Comparison of ENCODE assay signal across 9 mouse cellular contexts in the genomic region with DNA sequence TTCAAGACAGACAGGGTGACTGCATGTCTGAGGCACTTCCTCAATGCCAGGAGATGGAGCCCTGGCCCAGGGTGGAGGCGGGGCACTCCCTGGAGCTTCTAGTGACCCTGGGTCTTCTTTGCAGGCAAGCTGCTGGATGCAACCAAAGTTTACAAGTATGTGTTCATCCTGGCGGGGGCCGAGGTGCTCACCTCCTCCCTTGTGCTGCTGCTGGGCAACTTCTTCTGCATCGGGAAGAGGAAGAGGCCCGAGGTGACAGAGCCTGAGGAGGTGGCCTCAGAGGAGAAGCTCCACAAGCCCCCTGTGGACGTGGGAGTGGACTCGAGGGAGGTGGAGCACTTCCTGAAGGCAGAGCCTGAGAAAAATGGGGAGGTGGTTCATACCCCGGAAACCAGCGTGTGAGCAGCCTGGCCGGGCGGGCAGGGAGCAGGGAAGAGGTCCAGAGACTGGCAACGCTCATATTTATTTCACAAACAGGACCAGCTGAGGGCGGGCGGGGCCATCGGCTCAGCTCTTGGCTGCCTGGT. TPM values are rescaled to one million over a fixed set of nuclear protein-coding genes. Genes with fewer than 3 reads are reported as not detected.
DNase-seq lines count a peak whose midpoint lies in the region; ATAC-seq and TF ChIP-seq lines count a peak whose summit lies in the region.
"Had no signal": no experiment of that assay in that cellular context is flagged by ENCODE, and none has a peak within 500 bp of the region (broad histone marks: within the 10 kb centered on the region; RNA-seq: fewer than 3 reads in every experiment).

No protein-coding gene starts in this region.

- no peaks in the 10 kb centered on the region for H3K4me1 ChIP-seq in forebrain, embryonic 13.5 days
- no peaks in the 10 kb centered on the region for H3K4me1 ChIP-seq in forebrain, embryonic 14.5 days (ENCODE audit: control insufficient read depth, insufficient read depth, low read length)
- H3K4me1 ChIP-seq in midbrain, embryonic 12.5 days = no peaks in the 10 kb centered on the region; the same call in 1 of the 2 replicates
- H3K4me1 ChIP-seq in midbrain, embryonic 14.5 days (ENCODE audit: control insufficient read depth, insufficient read depth, low read length) = no peaks in the 10 kb centered on the region
- H3K4me1 ChIP-seq in limb, embryonic 15.5 days = peaks cover 17% of the 10 kb centered on the region; the same call in 1 of the 2 replicates

- no peak overlapping the region for H3ac ChIP-seq in myocyte (ENCODE audit: control insufficient read depth, insufficient read length)

- no peaks in the 10 kb centered on the region for H3K9me3 ChIP-seq in forebrain, embryonic 13.5 days (replicated peaks)
- no peaks in the 10 kb centered on the region for H3K9me3 ChIP-seq in forebrain, embryonic 14.5 days (replicated peaks; ENCODE audit: control insufficient read depth, low read length)
- no peaks in the 10 kb centered on the region for H3K9me3 ChIP-seq in midbrain, embryonic 12.5 days
- H3K9me3 ChIP-seq in midbrain, embryonic 14.5 days (ENCODE audit: control insufficient read depth, low read length) = no peaks in the 10 kb centered on the region
- no peaks in the 10 kb centered on the region for H3K9me3 ChIP-seq in limb, embryonic 15.5 days

- no peak for DNase-seq in forebrain, embryonic 14.5 days (ENCODE audit: low spot score)
- DNase-seq in midbrain, embryonic 14.5 days = no peak
- DNase-seq in frontal cortex, postnatal 14 days (ENCODE audit: low spot score in 2 of 2) = no peak
- no peak for DNase-seq in MN1 (ENCODE audit: low spot score)

- ATAC-seq in forebrain, embryonic 13.5 days = no peak
- ATAC-seq in forebrain, embryonic 14.5 days = no peak
- ATAC-seq in midbrain, embryonic 12.5 days (ENCODE audit: low FRiP score, low read depth) = no peak
- no peak for ATAC-seq in midbrain, embryonic 14.5 days (ENCODE audit: low FRiP score, low TSS enrichment)
- no peak for ATAC-seq in limb, embryonic 15.5 days (ENCODE audit: insufficient number of reproducible peaks, low FRiP score, low TSS enrichment, low read depth)

- H3K36me3 ChIP-seq in forebrain, embryonic 13.5 days (ENCODE audit: poor library complexity, severe bottlenecking) = peaks cover 78% of the 10 kb centered on the region
- peaks cover 65% of the 10 kb centered on the region for H3K36me3 ChIP-seq in forebrain, embryonic 14.5 days (ENCODE audit: control insufficient read depth, insufficient read depth, low read length)
- H3K36me3 ChIP-seq in midbrain, embryonic 12.5 days = peaks cover 64% of the 10 kb centered on the region
- peaks cover 62% of the 10 kb centered on the region for H3K36me3 ChIP-seq in midbrain, embryonic 14.5 days (ENCODE audit: control insufficient read depth, insufficient read depth, low read length)
- H3K36me3 ChIP-seq in limb, embryonic 15.5 days = peaks cover 72% of the 10 kb centered on the region
- peaks cover 18% of the 10 kb centered on the region for H3K36me3 ChIP-seq in myocyte (ENCODE audit: control insufficient read depth, insufficient read depth)

- no peaks in the 10 kb centered on the region for H3K79me2 ChIP-seq in myocyte (ENCODE audit: control insufficient read depth, insufficient read depth)

- TF ChIP-seq POLR2A in myocyte (IDR thresholded peaks at IDR 0.05; ENCODE audit: insufficient read length, low read depth) = no peak

- peak overlapping the region; percentile 11; the same call in 1 of the 2 replicates for H3K27ac ChIP-seq in forebrain, embryonic 13.5 days
- no peak overlapping the region for H3K27ac ChIP-seq in forebrain, embryonic 14.5 days (ENCODE audit: low read depth, low read length)
- peak overlapping the region; percentile 39; the same call in 1 of the 2 replicates for H3K27ac ChIP-seq in midbrain, embryonic 12.5 days (replicated peaks)
- no peak overlapping the region; the same call in 1 of the 2 replicates for H3K27ac ChIP-seq in midbrain, embryonic 14.5 days (replicated peaks; ENCODE audit: low read depth, low read length)
- 0 out of 2 replicates have a peak overlapping the region, but pooled peaks have one; percentile 22 for H3K27ac ChIP-seq in limb, embryonic 15.5 days
- H3K27ac ChIP-seq: kidney, postnatal 0 days had no signal

- H3K4me3 ChIP-seq in forebrain, embryonic 13.5 days = no peak overlapping the region
- H3K4me3 ChIP-seq in forebrain, embryonic 14.5 days (ENCODE audit: low read depth, low read length) = no peak overlapping the region
- no peak overlapping the region for H3K4me3 ChIP-seq in midbrain, embryonic 12.5 days
- H3K4me3 ChIP-seq in midbrain, embryonic 14.5 days (replicated peaks; ENCODE audit: low read depth, low read length) = no peak overlapping the region
- H3K4me3 ChIP-seq in limb, embryonic 15.5 days = no peak overlapping the region
- H3K4me3 ChIP-seq in myocyte = no peak overlapping the region

- no peak overlapping the region for H3K9ac ChIP-seq in forebrain, embryonic 13.5 days
- H3K9ac ChIP-seq in forebrain, embryonic 14.5 days (ENCODE audit: low read length) = no peak overlapping the region
- H3K9ac ChIP-seq in midbrain, embryonic 12.5 days (replicated peaks) = no peak overlapping the region
- H3K9ac ChIP-seq in midbrain, embryonic 14.5 days (replicated peaks; ENCODE audit: low read length) = no peak overlapping the region
- H3K9ac ChIP-seq in limb, embryonic 15.5 days = no peak overlapping the region

- no peaks in the 10 kb centered on the region for H3K27me3 ChIP-seq in forebrain, embryonic 13.5 days
- H3K27me3 ChIP-seq in forebrain, embryonic 14.5 days (replicated peaks; ENCODE audit: control insufficient read depth, insufficient read depth, low read length) = no peaks in the 10 kb centered on the region
- H3K27me3 ChIP-seq in midbrain, embryonic 12.5 days = no peaks in the 10 kb centered on the region
- H3K27me3 ChIP-seq in midbrain, embryonic 14.5 days (ENCODE audit: control insufficient read depth, insufficient read depth, low read length) = no peaks in the 10 kb centered on the region
- no peaks in the 10 kb centered on the region for H3K27me3 ChIP-seq in limb, embryonic 15.5 days
- H3K27me3 ChIP-seq in myocyte (ENCODE audit: control insufficient read depth, insufficient read depth, insufficient read length) = no peaks in the 10 kb centered on the region

- 79% methylated on average over 15 of the region's 15 CpGs for WGBS in forebrain, embryonic 13.5 days
- 82% methylated on average over 15 of the region's 15 CpGs for WGBS in forebrain, embryonic 14.5 days
- WGBS in midbrain, embryonic 12.5 days = 78% methylated on average over 15 of the region's 15 CpGs
- WGBS in midbrain, embryonic 14.5 days = 82% methylated on average over 15 of the region's 15 CpGs
- WGBS in limb, embryonic 15.5 days = 67% methylated on average over 15 of the region's 15 CpGs

- H3K4me2 ChIP-seq in forebrain, embryonic 13.5 days = no peak overlapping the region
- H3K4me2 ChIP-seq in forebrain, embryonic 14.5 days (ENCODE audit: low read length) = no peak overlapping the region
- no peak overlapping the region for H3K4me2 ChIP-seq in midbrain, embryonic 12.5 days (replicated peaks)
- no peak overlapping the region for H3K4me2 ChIP-seq in midbrain, embryonic 14.5 days (ENCODE audit: low read length)
- no peak overlapping the region for H3K4me2 ChIP-seq in limb, embryonic 15.5 days
- H3K4me2 ChIP-seq in myocyte (ENCODE audit: low read depth) = peak overlapping the region; percentile 60

TF ChIP-seq in myocyte, 11 proteins besides CTCF, POLR2A, EP300 and RAD21:
- peak in 1 of 3 experiments; percentile 21 for TF ChIP-seq MYOG (IDR thresholded peaks at IDR 0.05; ENCODE audit: control insufficient read depth in 1 of 3, insufficient read depth in 1 of 3, insufficient read length in 2 of 3, low read depth in 2 of 3)
- no peak for TF ChIP-seq E2F4 (IDR thresholded peaks at IDR 0.05; ENCODE audit: insufficient read depth)

RNA-seq across cellular contexts. Expression of a gene that starts 9.5 kb away (rescaled TPM):
- 15.7 and 18.7 TPM in 2 replicates for polyA plus RNA-seq in forebrain, embryonic 13.5 days (2015; fragmentation: Nextera tagmentation; extraction: Ambion mirVana)
- 3.8 and 5.6 TPM in 2 replicates for polyA plus RNA-seq in forebrain, embryonic 14.5 days (2014; fragmentation: Nextera tagmentation; extraction: Ambion mirVana)
- 27.1 and 29.4 TPM in 2 replicates for polyA plus RNA-seq in midbrain, embryonic 12.5 days (2016; fragmentation: Nextera tagmentation; extraction: Ambion mirVana)
- 3.4 and 4.8 TPM in 2 replicates for polyA plus RNA-seq in midbrain, embryonic 14.5 days (2014; fragmentation: Nextera tagmentation; extraction: Ambion mirVana)
- polyA plus RNA-seq in limb, embryonic 15.5 days (2015; fragmentation: Nextera tagmentation; extraction: Ambion mirVana) = 92.3 and 95.8 TPM in 2 replicates
- polyA plus RNA-seq in myocyte (2012; fragmentation: generic; extraction: Trizol) = 9.7 TPM

RNA-seq across cellular contexts. Expression of a gene that starts 25.1 kb away (rescaled TPM):
- polyA plus RNA-seq in forebrain, embryonic 13.5 days (2015; fragmentation: Nextera tagmentation; extraction: Ambion mirVana) = 5.6 and 6.9 TPM in 2 replicates
- polyA plus RNA-seq in forebrain, embryonic 14.5 days (2014; fragmentation: Nextera tagmentation; extraction: Ambion mirVana) = 5.0 and 6.5 TPM in 2 replicates
- 5.9 and 6.3 TPM in 2 replicates for polyA plus RNA-seq in midbrain, embryonic 12.5 days (2016; fragmentation: Nextera tagmentation; extraction: Ambion mirVana)
- 5.5 and 7.0 TPM in 2 replicates for polyA plus RNA-seq in midbrain, embryonic 14.5 days (2014; fragmentation: Nextera tagmentation; extraction: Ambion mirVana)
- 4.4 and 4.9 TPM in 2 replicates for polyA plus RNA-seq in limb, embryonic 15.5 days (2015; fragmentation: Nextera tagmentation; extraction: Ambion mirVana)
- 1.8 TPM for polyA plus RNA-seq in myocyte (2012; fragmentation: generic; extraction: Trizol)

RNA-seq across cellular contexts. Expression of a gene that starts 33.3 kb away (rescaled TPM):
- polyA plus RNA-seq in forebrain, embryonic 13.5 days (2015; fragmentation: Nextera tagmentation; extraction: Ambion mirVana) = 122 and 139 TPM in 2 replicates
- polyA plus RNA-seq in forebrain, embryonic 14.5 days (2014; fragmentation: Nextera tagmentation; extraction: Ambion mirVana) = 51.5 and 59.6 TPM in 2 replicates
- 167 and 170 TPM in 2 replicates for polyA plus RNA-seq in midbrain, embryonic 12.5 days (2016; fragmentation: Nextera tagmentation; extraction: Ambion mirVana)
- polyA plus RNA-seq in midbrain, embryonic 14.5 days (2014; fragmentation: Nextera tagmentation; extraction: Ambion mirVana) = 81.5 and 85.8 TPM in 2 replicates
- polyA plus RNA-seq in limb, embryonic 15.5 days (2015; fragmentation: Nextera tagmentation; extraction: Ambion mirVana) = 104 and 120 TPM in 2 replicates
- 79.5 TPM for polyA plus RNA-seq in myocyte (2012; fragmentation: generic; extraction: Trizol)

Comparison
In these comparisons a context has a peak if more than half of its experiments do, and no peak if none do; other contexts are left out.
1. H3K27ac ChIP-seq: peak in forebrain, embryonic 13.5 days (single experiment), midbrain, embryonic 12.5 days (single experiment) and limb, embryonic 15.5 days (single experiment); none in forebrain, embryonic 14.5 days (single experiment) and midbrain, embryonic 14.5 days (single experiment).